Mouse (Mus musculus) heart, postnatal 4 days (tissue): ENCODE measurements at regions not wholly inside any gene's neighbourhood (a gene's known extent, or its start where the extent isn't known, plus 50 kb on each side); places are given as distances from the start of the nearest gene placed in this dataset.

Source experiments
- DNase-seq: peaks from one replicate; pipeline ENCODE4 v3.0.0; 2021

GRCm38 (mm10) chr2:115456372-115457022 lies 125.0 kb upstream of the BC052040 start:
- no peak for DNase-seq

GRCm38 (mm10) chr2:115460028-115460881 lies 121.3 kb upstream of the BC052040 start:
- DNase-seq: no peak

GRCm38 (mm10) chr2:115460882-115461151 lies 120.7 kb upstream of the BC052040 start:
- no peak for DNase-seq

GRCm38 (mm10) chr2:115466170-115466569 lies 115.3 kb upstream of the BC052040 start:
- no peak for DNase-seq

GRCm38 (mm10) chr2:115467107-115467745 lies 114.3 kb upstream of the BC052040 start:
- no peak for DNase-seq

- DNase-seq: no peak
Observed at GRCm38 (mm10) chr2:115467936-115468335, 113.6 kb upstream of the BC052040 start.

GRCm38 (mm10) chr2:115468471-115468909 lies 113.0 kb upstream of the BC052040 start:
- DNase-seq: no peak

- DNase-seq: no peak
Observed at GRCm38 (mm10) chr2:115469165-115469821, 112.2 kb upstream of the BC052040 start.

GRCm38 (mm10) chr2:115472393-115472792 lies 109.1 kb upstream of the BC052040 start:
- no peak for DNase-seq

- DNase-seq: peak; percentile 39
Observed at GRCm38 (mm10) chr2:115483418-115484288, 97.9 kb upstream of the BC052040 start.

- DNase-seq: no peak
Observed at GRCm38 (mm10) chr2:115488465-115488864, 93.1 kb upstream of the BC052040 start.

- no peak for DNase-seq
Observed at GRCm38 (mm10) chr2:115493020-115493419, 88.5 kb upstream of the BC052040 start.

GRCm38 (mm10) chr2:115499904-115500303 lies 81.6 kb upstream of the BC052040 start:
- DNase-seq: no peak

GRCm38 (mm10) chr2:115509527-115509926 lies 72.0 kb upstream of the BC052040 start:
- DNase-seq: no peak

GRCm38 (mm10) chr2:115511146-115511545 lies 70.4 kb upstream of the BC052040 start:
- DNase-seq: no peak

GRCm38 (mm10) chr2:115511612-115512525 lies 69.6 kb upstream of the BC052040 start:
- no peak for DNase-seq

GRCm38 (mm10) chr2:115512891-115513290 lies 68.6 kb upstream of the BC052040 start:
- no peak for DNase-seq

- peak; percentile 6 for DNase-seq
Observed at GRCm38 (mm10) chr2:115513774-115514231, 67.7 kb upstream of the BC052040 start.

GRCm38 (mm10) chr2:115514831-115515428 lies 66.6 kb upstream of the BC052040 start:
- DNase-seq: peak; percentile 41

- DNase-seq: no peak
Observed at GRCm38 (mm10) chr2:115515470-115515869, 66.0 kb upstream of the BC052040 start.
